ENCODE assay signal across 16 mouse cellular contexts in genomic region chr14:47522301-47522700, GRCm38 (mm10). TPM values are rescaled to one million over a fixed set of nuclear protein-coding genes. Genes with fewer than 3 reads are reported as not detected.
DNase-seq lines count a peak whose midpoint lies in the region; ATAC-seq and TF ChIP-seq lines count a peak whose summit lies in the region.
"Had no signal": no experiment of that assay in that cellular context is flagged by ENCODE, and none has a peak within 500 bp of the region (broad histone marks: within the 10 kb centered on the region; RNA-seq: fewer than 3 reads in every experiment).

No protein-coding gene starts in this region.

- 81% methylated on average over 7 of the region's 7 CpGs for WGBS in spleen, adult 2 months
- WGBS in liver, adult 2 months: 5% methylated on average over 7 of the region's 7 CpGs
- 90% methylated on average over 7 of the region's 7 CpGs for WGBS in midbrain, embryonic 11.5 days

- H3K79me2 ChIP-seq in liver, adult 2 months (ENCODE audit: control insufficient read depth, insufficient read depth, low read length): peaks cover 43% of the 10 kb centered on the region

- TF ChIP-seq POLR2A in spleen, adult 2 months (IDR thresholded peaks at IDR 0.05; ENCODE audit: low read depth, low read length): no peak
- no peak for TF ChIP-seq POLR2A in liver, adult 2 months (IDR thresholded peaks at IDR 0.05; ENCODE audit: extremely low read depth, insufficient read depth, low read length)

- H3K4me3 ChIP-seq in spleen, adult 2 months (ENCODE audit: extremely low read depth, insufficient read depth, insufficient read length): no peak overlapping the region
- no peak overlapping the region for H3K4me3 ChIP-seq in liver, adult 2 months (ENCODE audit: insufficient read depth, low read depth, low read length)
- no peak overlapping the region for H3K4me3 ChIP-seq in midbrain, embryonic 11.5 days (ENCODE audit: low read depth, low read length)
- H3K4me3 ChIP-seq: limb, embryonic 10.5 days; midbrain, embryonic 13.5 days had no signal

- ATAC-seq in megakaryocyte-erythroid progenitor cell, adult 5-6 weeks (replicated peaks; ENCODE audit: low FRiP score, low TSS enrichment, poor library complexity, severe bottlenecking): peak; percentile 93
- no peak for ATAC-seq in midbrain, embryonic 11.5 days (ENCODE audit: low FRiP score)
- ATAC-seq: inflammation-experienced regulatory T-cells, adult 6 months; lung, postnatal 0 days; midbrain, embryonic 13.5 days had no signal

- H3K36me3 ChIP-seq in spleen, adult 2 months (ENCODE audit: control insufficient read depth, insufficient read depth, low read length): peaks cover 1% of the 10 kb centered on the region; the same call in 1 of the 2 replicates
- no peaks in the 10 kb centered on the region; the same call in 1 of the 2 replicates for H3K36me3 ChIP-seq in liver, adult 2 months (ENCODE audit: control insufficient read depth, insufficient read depth, low read length)
- no peaks in the 10 kb centered on the region for H3K36me3 ChIP-seq in midbrain, embryonic 11.5 days (ENCODE audit: control insufficient read depth, insufficient read depth, low read length)
- H3K36me3 ChIP-seq: limb, embryonic 10.5 days; midbrain, embryonic 13.5 days had no signal

- no peak for TF ChIP-seq CTCF in spleen, adult 2 months (IDR thresholded peaks at IDR 0.05; ENCODE audit: extremely low read depth, insufficient read depth, insufficient read length, insufficient replicate concordance)
- TF ChIP-seq CTCF in liver, adult 2 months (IDR thresholded peaks at IDR 0.05; ENCODE audit: low read depth, low read length): no peak

- DNase-seq in adrenal gland, adult 2 months: peak; percentile 23
- DNase-seq in adrenal gland, postnatal 25 days: no peak
- DNase-seq in spleen, adult 2 months (ENCODE audit: low read depth in 1 of 2, low spot score in 2 of 2): no peak
- no peak for DNase-seq in spleen, adult 12 weeks (ENCODE audit: low spot score)
- DNase-seq in liver, adult 2 months (ENCODE audit: extremely low read depth, low read depth, low spot score): peak; percentile 85
- DNase-seq in cerebellum, postnatal 14 days: no peak
- no peak for DNase-seq in midbrain, embryonic 11.5 days (ENCODE audit: low spot score, missing footprints)
- DNase-seq: adrenal gland, postnatal 14 days; cerebellum, adult 11-12 months; heart, postnatal 14 days; kidney, postnatal 10 days had no signal

- no peaks in the 10 kb centered on the region for H3K4me1 ChIP-seq in spleen, adult 2 months (ENCODE audit: control insufficient read depth, insufficient read depth, insufficient read length)
- H3K4me1 ChIP-seq in liver, adult 2 months (ENCODE audit: control insufficient read depth, insufficient read depth, low read length): peaks cover 19% of the 10 kb centered on the region
- no peaks in the 10 kb centered on the region for H3K4me1 ChIP-seq in midbrain, embryonic 11.5 days (ENCODE audit: control insufficient read depth, insufficient read depth, low read length)
- H3K4me1 ChIP-seq: midbrain, embryonic 13.5 days had no signal

- H3K9me3 ChIP-seq in midbrain, embryonic 11.5 days (ENCODE audit: control insufficient read depth, low read length): no peaks in the 10 kb centered on the region
- H3K9me3 ChIP-seq: limb, embryonic 10.5 days; midbrain, embryonic 13.5 days had no signal

- H3K9ac ChIP-seq in liver, adult 2 months (ENCODE audit: low read depth, low read length): 0 out of 2 replicates have a peak overlapping the region, but pooled peaks have one; percentile 26
- no peak overlapping the region for H3K9ac ChIP-seq in midbrain, embryonic 11.5 days (ENCODE audit: low read length)
- H3K9ac ChIP-seq: midbrain, embryonic 13.5 days had no signal

- H3K27me3 ChIP-seq in spleen, adult 2 months (ENCODE audit: control insufficient read depth, insufficient read depth, low read length): no peaks in the 10 kb centered on the region
- no peaks in the 10 kb centered on the region for H3K27me3 ChIP-seq in liver, adult 2 months (ENCODE audit: control insufficient read depth, insufficient read depth, low read length)
- no peaks in the 10 kb centered on the region for H3K27me3 ChIP-seq in midbrain, embryonic 11.5 days (ENCODE audit: control insufficient read depth, insufficient read depth, low read length)
- H3K27me3 ChIP-seq: midbrain, embryonic 13.5 days had no signal

- H3K4me2 ChIP-seq in midbrain, embryonic 11.5 days: no peak overlapping the region
- H3K4me2 ChIP-seq: midbrain, embryonic 13.5 days had no signal

- H3K27ac ChIP-seq in spleen, adult 2 months (ENCODE audit: insufficient read depth, low read length): peak overlapping the region; percentile 48; the same call in 1 of the 2 replicates
- peak overlapping the region; percentile 75 for H3K27ac ChIP-seq in liver, adult 2 months (replicated peaks; ENCODE audit: insufficient read depth, low read depth, low read length)
- H3K27ac ChIP-seq in midbrain, embryonic 11.5 days (ENCODE audit: low read depth, low read length): no peak overlapping the region
- H3K27ac ChIP-seq: limb, embryonic 10.5 days; midbrain, embryonic 13.5 days had no signal

RNA-seq across cellular contexts. Expression of gene Atg14, which starts 48.1 kb away (rescaled TPM):
- total RNA-seq in adrenal gland, adult 2 months (2021): 10 to 100 TPM; 13.9 to 14.0 TPM
- polyA plus RNA-seq in adrenal gland, adult 2 months (2012; rRNA removed): 11.1 and 17.8 TPM in 2 replicates
- 13.9 and 17.4 TPM in 2 replicates for total RNA-seq in adrenal gland, postnatal 25 days (2021)
- polyA plus RNA-seq in spleen, adult 2 months (2012; rRNA removed): 4.2 and 4.4 TPM in 2 replicates
- 13.0 and 13.5 TPM in 2 replicates for total RNA-seq in liver, adult 2 months (2014; rRNA removed)
- 7.4 and 8.9 TPM in 2 replicates for polyA plus RNA-seq in liver, adult 2 months (2012; rRNA removed)
- 6.1 and 8.4 TPM in 2 replicates for total RNA-seq in megakaryocyte-erythroid progenitor cell, adult 5-6 weeks (2014; fragmentation: Nextera tagmentation)
- total RNA-seq in megakaryocyte-erythroid progenitor cell, adult 5-6 weeks (2017): 5.7 and 17.3 TPM in 2 replicates
- polyA plus RNA-seq in midbrain, embryonic 11.5 days (2014; fragmentation: Nextera tagmentation; extraction: Ambion mirVana): 18.7 and 20.0 TPM in 2 replicates

Comparison
In these comparisons a context has a peak if more than half of its experiments do, and no peak if none do; other contexts are left out.
1. DNase-seq: peak in adrenal gland, adult 2 months (single experiment) and liver, adult 2 months (single experiment); none in adrenal gland, postnatal 25 days (single experiment), spleen, adult 2 months (0 of 2), spleen, adult 12 weeks (single experiment), cerebellum, postnatal 14 days (0 of 2) and midbrain, embryonic 11.5 days (single experiment).